Mouse (Mus musculus) T-helper 1 cell (primary cell): ENCODE data around the gene Susd1.

Source experiments
- in situ Hi-C: fragments of 300-600 bp; cut with MboI, MseI; formaldehyde crosslinking; loops from one replicate; pipeline ENCODE4 v1.15.1; 2025; ENCODE audit warnings: high pct_unique_total_duplicates

Gene Susd1

GRCm38 (mm10) chr4:59437990-59438854 lies at the start of gene Susd1:
TSS of gene Susd1 (minus strand) at chr4:59438633.
- in situ Hi-C loops: loop anchor here (5.0 kb wide), 1 partner anchor 66 kb away; no protein-coding TSS in a partner anchor

GRCm38 (mm10) chr4:59471306-59471705 lies 32.9 kb upstream of the Susd1 start:
- in situ Hi-C loops: no loop called here

- in situ Hi-C loops: no loop called here
These were observed 27.0 kb upstream of the Susd1 start for GRCm38 (mm10) chr4:59465449-59465848.

GRCm38 (mm10) chr4:59464661-59465060 lies 26.2 kb upstream of the Susd1 start:
- in situ Hi-C loops: no loop called here

- in situ Hi-C loops: no loop called here
These were observed 24.1 kb upstream of the Susd1 start for GRCm38 (mm10) chr4:59462494-59462893.

GRCm38 (mm10) chr4:59461116-59461727 lies 22.8 kb upstream of the Susd1 start:
- in situ Hi-C loops: no loop called here

- in situ Hi-C loops: no loop called here
These were observed 21.0 kb upstream of the Susd1 start for GRCm38 (mm10) chr4:59459216-59459955.

GRCm38 (mm10) chr4:59457941-59458340 lies 19.5 kb upstream of the Susd1 start:
- in situ Hi-C loops: no loop called here

GRCm38 (mm10) chr4:59457091-59457490 lies 18.7 kb upstream of the Susd1 start:
- in situ Hi-C loops: no loop called here

GRCm38 (mm10) chr4:59455465-59455864 lies 17.0 kb upstream of the Susd1 start:
- in situ Hi-C loops: no loop called here

- in situ Hi-C loops: no loop called here
These were observed 15.6 kb upstream of the Susd1 start for GRCm38 (mm10) chr4:59454046-59454445.

GRCm38 (mm10) chr4:59452503-59452933 lies 14.1 kb upstream of the Susd1 start:
- in situ Hi-C loops: no loop called here

GRCm38 (mm10) chr4:59450906-59451305 lies 12.5 kb upstream of the Susd1 start:
- in situ Hi-C loops: no loop called here

- in situ Hi-C loops: no loop called here
These were observed 11.9 kb upstream of the Susd1 start for GRCm38 (mm10) chr4:59450234-59450854.

GRCm38 (mm10) chr4:59447296-59447695 lies 8.9 kb upstream of the Susd1 start:
- in situ Hi-C loops: no loop called here

GRCm38 (mm10) chr4:59445516-59445915 lies 7.1 kb upstream of the Susd1 start:
- in situ Hi-C loops: no loop called here

GRCm38 (mm10) chr4:59444994-59445393 lies 6.6 kb upstream of the Susd1 start:
- in situ Hi-C loops: loop anchor here (5.0 kb wide), 1 partner anchor 117 kb away; no protein-coding TSS in a partner anchor

GRCm38 (mm10) chr4:59444085-59444484 lies 5.7 kb upstream of the Susd1 start:
- in situ Hi-C loops: loop anchor here (5.0 kb wide), 1 partner anchor 118 kb away; no protein-coding TSS in a partner anchor

- in situ Hi-C loops: loop anchor here (5.0 kb wide), 1 partner anchor 121 kb away; no protein-coding TSS in a partner anchor
These were observed 2.8 kb upstream of the Susd1 start for GRCm38 (mm10) chr4:59441265-59441664.

GRCm38 (mm10) chr4:59439960-59440359 lies 1.5 kb upstream of the Susd1 start:
- in situ Hi-C loops: loop anchor here (5.0 kb wide), 2 partner anchors 68 to 122 kb away; no protein-coding TSS in a partner anchor

- in situ Hi-C loops: loop anchor here (5.0 kb wide), 1 partner anchor 67 kb away; no protein-coding TSS in a partner anchor
These were observed 608 bp upstream of the Susd1 start for GRCm38 (mm10) chr4:59439041-59439440.
